Mouse (Mus musculus): Measurements from ENCODE around the gene Il4. TPM values are rescaled to one million over a fixed set of nuclear protein-coding genes. Genes with fewer than 3 reads are reported as not detected.
"Not testable (repeated sequence)": the region's sequence is repeated elsewhere in the genome, so short reads cannot be mapped to it uniquely, and the experiment has no call there.

The Il4 gene
- polyA plus RNA-seq, 1 experiment from 2014 or later: 2.2 TPM

- no peak overlapping the region for H3K4me2 ChIP-seq (ENCODE audit: low read depth, low read length)
- H3K4me3 ChIP-seq (ENCODE audit: low read depth, low read length): no peak overlapping the region
- WGBS: 95% methylated on average over 3 of the region's 3 CpGs
- no peaks in the 10 kb centered on the region for H3K27me3 ChIP-seq (ENCODE audit: control insufficient read depth, insufficient read depth, low read length)
- no peaks in the 10 kb centered on the region; the same call in 1 of the 2 replicates for H3K36me3 ChIP-seq (replicated peaks; ENCODE audit: control insufficient read depth, insufficient read depth, low read depth, low read length)
- H3K9me3 ChIP-seq (replicated peaks; ENCODE audit: control insufficient read depth, low read length): no peaks in the 10 kb centered on the region
- H3K27ac ChIP-seq (replicated peaks; ENCODE audit: low read depth, low read length): no peak overlapping the region
- no peak for ATAC-seq (replicated peaks; ENCODE audit: insufficient number of reproducible peaks, low FRiP score, low TSS enrichment, low read depth)
- DNase-seq (ENCODE audit: low spot score): no peak
- no peak overlapping the region for H3K9ac ChIP-seq (replicated peaks; ENCODE audit: low read length)
- no peaks in the 10 kb centered on the region for H3K4me1 ChIP-seq (ENCODE audit: control insufficient read depth, insufficient read depth, low read length)
These were observed 37.9 kb downstream of the Il4 start for GRCm38 (mm10) chr11:53580562-53580961.

- 1% methylated on average over 57 of the region's 69 CpGs for WGBS
- Histone ChIP-seq H3K4me1 (ENCODE audit: control insufficient read depth, insufficient read depth, low read length) (no peaks in the 10 kb centered on the region), H3K36me3 (replicated peaks; ENCODE audit: control insufficient read depth, insufficient read depth, low read depth, low read length) (no peaks in the 10 kb centered on the region), H3K4me2 (ENCODE audit: low read depth, low read length) (peak within 1 kb of the TSS; percentile 66), H3K27ac (replicated peaks; ENCODE audit: low read depth, low read length) (no peak within 1 kb of the TSS), H3K9me3 (replicated peaks; ENCODE audit: control insufficient read depth, low read length) (no peaks in the 10 kb centered on the region), H3K9ac (replicated peaks; ENCODE audit: low read length) (peak within 1 kb of the TSS; percentile 67), H3K4me3 (ENCODE audit: low read depth, low read length) (peak within 1 kb of the TSS; percentile 73), H3K27me3 (ENCODE audit: control insufficient read depth, insufficient read depth, low read length) (no peaks in the 10 kb centered on the region)
- peak; percentile 97 for DNase-seq (ENCODE audit: low spot score)
- peak; percentile 96 for ATAC-seq (replicated peaks; ENCODE audit: insufficient number of reproducible peaks, low FRiP score, low TSS enrichment, low read depth)
These were observed 51.0 kb downstream of the Il4 start, which contains the start of gene Kif3a for GRCm38 (mm10) chr11:53567224-53568014. Gene Kif3a (plus strand): TSS chr11:53567379.

DNA sequence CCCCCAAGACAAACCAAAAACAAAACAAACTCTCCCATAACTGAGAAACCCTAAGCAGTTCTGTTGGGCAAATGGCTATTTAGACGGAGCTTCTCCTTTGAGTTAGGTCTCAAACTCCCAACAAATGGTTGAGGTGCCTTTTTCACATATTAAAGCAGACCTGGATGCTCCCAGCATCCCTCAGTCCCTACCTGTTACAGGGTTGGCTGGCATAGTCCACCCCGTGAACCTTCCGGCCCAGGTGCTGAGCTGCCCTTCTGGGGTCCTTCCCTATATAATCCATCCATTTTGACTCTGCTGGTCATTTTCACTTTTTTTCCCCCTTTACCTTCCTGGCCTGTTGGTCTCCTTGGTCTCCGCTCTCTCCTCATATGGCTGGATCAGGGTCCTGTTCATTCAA is 51.8 kb downstream of the Il4 start:
- H3K4me3 ChIP-seq (ENCODE audit: low read depth, low read length): peak overlapping the region; percentile 73
- H3K27ac ChIP-seq (replicated peaks; ENCODE audit: low read depth, low read length): no peak overlapping the region
- H3K4me1 ChIP-seq (ENCODE audit: control insufficient read depth, insufficient read depth, low read length): no peaks in the 10 kb centered on the region
- H3K4me2 ChIP-seq (ENCODE audit: low read depth, low read length): peak overlapping the region; percentile 36
- WGBS: 85% methylated on average over 4 of the region's 4 CpGs
- no peaks in the 10 kb centered on the region for H3K9me3 ChIP-seq (replicated peaks; ENCODE audit: control insufficient read depth, low read length)
- H3K27me3 ChIP-seq (ENCODE audit: control insufficient read depth, insufficient read depth, low read length): no peaks in the 10 kb centered on the region
- DNase-seq (ENCODE audit: low spot score): no peak
- ATAC-seq (replicated peaks; ENCODE audit: insufficient number of reproducible peaks, low FRiP score, low TSS enrichment, low read depth): no peak
- no peak overlapping the region for H3K9ac ChIP-seq (replicated peaks; ENCODE audit: low read length)
- no peaks in the 10 kb centered on the region for H3K36me3 ChIP-seq (replicated peaks; ENCODE audit: control insufficient read depth, insufficient read depth, low read depth, low read length)

- H3K4me2 ChIP-seq (ENCODE audit: low read depth, low read length): no peak overlapping the region
- no peaks in the 10 kb centered on the region for H3K36me3 ChIP-seq (replicated peaks; ENCODE audit: control insufficient read depth, insufficient read depth, low read depth, low read length)
- H3K4me1 ChIP-seq (ENCODE audit: control insufficient read depth, insufficient read depth, low read length): no peaks in the 10 kb centered on the region
- ATAC-seq (replicated peaks; ENCODE audit: insufficient number of reproducible peaks, low FRiP score, low TSS enrichment, low read depth): no peak
- WGBS: 86% methylated on average over 2 of the region's 2 CpGs
- H3K9ac ChIP-seq (replicated peaks; ENCODE audit: low read length): no peak overlapping the region
- DNase-seq (ENCODE audit: low spot score): no peak
- H3K4me3 ChIP-seq (ENCODE audit: low read depth, low read length): no peak overlapping the region
- H3K27ac ChIP-seq (replicated peaks; ENCODE audit: low read depth, low read length): no peak overlapping the region
- no peaks in the 10 kb centered on the region for H3K27me3 ChIP-seq (ENCODE audit: control insufficient read depth, insufficient read depth, low read length)
- H3K9me3 ChIP-seq (replicated peaks; ENCODE audit: control insufficient read depth, low read length): no peaks in the 10 kb centered on the region
These were observed 56.5 kb downstream of the Il4 start for GRCm38 (mm10) chr11:53561986-53562385.

GRCm38 (mm10) chr11:53559980-53560379 is 58.5 kb downstream of the Il4 start:
- H3K36me3 ChIP-seq (replicated peaks; ENCODE audit: control insufficient read depth, insufficient read depth, low read depth, low read length); H3K27ac ChIP-seq (replicated peaks; ENCODE audit: low read depth, low read length); H3K4me1 ChIP-seq (ENCODE audit: control insufficient read depth, insufficient read depth, low read length); H3K9ac ChIP-seq (replicated peaks; ENCODE audit: low read length); H3K4me3 ChIP-seq (ENCODE audit: low read depth, low read length); H3K9me3 ChIP-seq (replicated peaks; ENCODE audit: control insufficient read depth, low read length); H3K27me3 ChIP-seq (ENCODE audit: control insufficient read depth, insufficient read depth, low read length); H3K4me2 ChIP-seq (ENCODE audit: low read depth, low read length); ATAC-seq (replicated peaks; ENCODE audit: insufficient number of reproducible peaks, low FRiP score, low TSS enrichment, low read depth); DNase-seq (ENCODE audit: low spot score): not testable (repeated sequence)
- WGBS: 96% methylated on average over 1 of the region's 3 CpGs

GRCm38 (mm10) chr11:53557992-53558391 is 60.5 kb downstream of the Il4 start:
- 85% methylated on average over 1 of the region's 3 CpGs for WGBS
- H3K36me3 ChIP-seq (replicated peaks; ENCODE audit: control insufficient read depth, insufficient read depth, low read depth, low read length); H3K4me3 ChIP-seq (ENCODE audit: low read depth, low read length); ATAC-seq (replicated peaks; ENCODE audit: insufficient number of reproducible peaks, low FRiP score, low TSS enrichment, low read depth); H3K4me1 ChIP-seq (ENCODE audit: control insufficient read depth, insufficient read depth, low read length); H3K27ac ChIP-seq (replicated peaks; ENCODE audit: low read depth, low read length); DNase-seq (ENCODE audit: low spot score); H3K9ac ChIP-seq (replicated peaks; ENCODE audit: low read length); H3K27me3 ChIP-seq (ENCODE audit: control insufficient read depth, insufficient read depth, low read length); H3K4me2 ChIP-seq (ENCODE audit: low read depth, low read length); H3K9me3 ChIP-seq (replicated peaks; ENCODE audit: control insufficient read depth, low read length): not testable (repeated sequence)

GRCm38 (mm10) chr11:53556529-53556928 is 61.9 kb downstream of the Il4 start:
- not testable (repeated sequence) for H3K4me3 ChIP-seq (ENCODE audit: low read depth, low read length); H3K4me1 ChIP-seq (ENCODE audit: control insufficient read depth, insufficient read depth, low read length); H3K27me3 ChIP-seq (ENCODE audit: control insufficient read depth, insufficient read depth, low read length); H3K27ac ChIP-seq (replicated peaks; ENCODE audit: low read depth, low read length); DNase-seq (ENCODE audit: low spot score); H3K36me3 ChIP-seq (replicated peaks; ENCODE audit: control insufficient read depth, insufficient read depth, low read depth, low read length); H3K9ac ChIP-seq (replicated peaks; ENCODE audit: low read length); ATAC-seq (replicated peaks; ENCODE audit: insufficient number of reproducible peaks, low FRiP score, low TSS enrichment, low read depth); H3K9me3 ChIP-seq (replicated peaks; ENCODE audit: control insufficient read depth, low read length); H3K4me2 ChIP-seq (ENCODE audit: low read depth, low read length)
- 89% methylated on average over 9 of the region's 20 CpGs for WGBS

Measured in embryonic facial prominence, embryonic 11.5 days (tissue).